Mouse (Mus musculus): ENCODE results near the gene Tnrc6c.

Tnrc6c gene

DNA sequence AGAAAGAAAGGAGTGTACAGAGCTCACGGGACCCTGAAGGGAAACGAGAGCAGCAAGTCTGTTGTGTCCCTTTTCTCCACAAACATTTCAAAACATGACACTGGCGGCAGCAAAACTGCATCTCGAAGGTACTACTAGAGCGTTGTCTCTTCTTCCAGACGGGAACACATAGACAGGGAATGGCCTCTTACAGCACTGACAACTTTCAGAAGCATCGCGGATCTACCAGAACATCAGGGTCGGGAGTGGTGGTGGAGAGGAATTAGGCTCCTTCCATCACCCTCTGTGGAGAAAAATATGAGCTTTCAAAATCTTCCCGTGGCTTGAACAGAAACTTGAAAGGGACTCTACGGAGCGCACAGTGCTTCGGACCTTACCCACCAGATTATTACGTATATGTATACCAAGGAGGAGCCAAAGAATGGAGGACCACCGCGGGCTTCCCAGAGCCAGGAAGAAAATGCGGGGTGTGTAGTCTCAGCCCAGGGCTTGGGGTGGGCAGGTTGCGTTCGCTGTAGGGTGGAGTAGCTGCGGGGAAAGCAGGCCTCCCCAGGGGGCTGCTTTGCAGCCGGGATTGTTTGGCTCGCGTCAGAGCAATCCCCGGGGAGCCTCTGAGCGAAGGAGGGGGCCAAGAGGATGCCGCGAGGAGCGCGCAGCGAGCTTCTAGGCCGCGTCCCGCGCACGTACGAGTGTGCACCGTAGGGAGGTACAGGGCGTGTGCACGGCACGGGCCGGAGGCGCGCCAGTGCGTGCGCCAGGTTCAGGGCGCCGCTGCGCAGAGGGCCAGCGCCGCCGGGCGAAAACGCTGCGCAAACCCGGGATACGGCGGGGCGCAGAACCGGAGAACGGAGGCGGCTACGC, at the start of gene Tnrc6c:
Gene Tnrc6c (plus strand): TSS at position 799 of the 861 bp plus-strand sequence.
- peak; percentile 67 for DNase-seq

DNA sequence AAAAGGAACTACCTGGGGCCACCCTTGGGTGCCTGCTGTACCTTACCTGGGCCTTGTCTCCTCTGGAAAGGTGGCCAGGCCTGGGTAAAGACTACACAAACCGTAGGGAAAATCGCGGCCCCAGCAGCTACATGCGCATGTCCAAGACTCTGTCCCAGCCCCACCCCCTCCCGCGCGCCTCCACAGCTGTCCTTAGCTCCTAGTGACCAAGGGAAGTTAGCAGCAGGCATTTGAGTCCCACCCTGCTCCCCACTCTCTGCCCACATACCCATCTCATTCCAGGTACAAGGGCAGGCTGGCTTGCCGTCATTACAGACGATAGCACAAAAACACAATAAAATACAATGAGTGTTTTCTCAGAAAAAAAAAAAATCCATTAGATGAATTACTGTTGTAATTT, 48.0 kb upstream of the Tnrc6c start:
- no peak for DNase-seq

DNA sequence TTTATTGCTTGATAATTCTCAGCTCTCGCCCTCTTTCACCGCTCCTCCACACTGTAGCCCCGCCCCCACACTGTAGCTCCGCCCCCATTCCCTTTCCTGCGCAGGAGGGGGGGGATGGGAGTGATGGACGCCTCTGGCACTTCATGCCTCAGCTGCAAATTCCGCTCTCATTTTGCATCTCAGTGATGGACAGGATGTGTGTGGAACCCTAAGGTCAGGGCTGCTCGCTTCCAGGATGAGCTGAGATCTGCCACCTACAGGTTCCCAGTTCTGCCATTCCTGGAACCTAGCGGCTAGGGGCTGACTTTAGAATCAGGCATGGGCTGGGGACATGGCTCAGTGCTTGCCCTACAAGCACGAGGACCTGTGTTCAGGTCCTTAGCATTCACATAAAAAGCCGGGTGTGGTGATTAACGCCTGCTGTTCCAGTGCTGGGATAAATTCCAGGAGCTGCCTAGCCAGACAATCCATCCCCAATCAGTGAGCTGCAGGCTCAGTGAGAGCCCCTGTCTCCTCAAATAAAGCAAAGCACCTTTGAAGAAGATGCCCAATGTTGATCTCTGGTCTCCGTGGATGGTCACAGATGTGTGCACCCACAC, 47.4 kb upstream of the Tnrc6c start:
- DNase-seq = peak; percentile 59

DNA sequence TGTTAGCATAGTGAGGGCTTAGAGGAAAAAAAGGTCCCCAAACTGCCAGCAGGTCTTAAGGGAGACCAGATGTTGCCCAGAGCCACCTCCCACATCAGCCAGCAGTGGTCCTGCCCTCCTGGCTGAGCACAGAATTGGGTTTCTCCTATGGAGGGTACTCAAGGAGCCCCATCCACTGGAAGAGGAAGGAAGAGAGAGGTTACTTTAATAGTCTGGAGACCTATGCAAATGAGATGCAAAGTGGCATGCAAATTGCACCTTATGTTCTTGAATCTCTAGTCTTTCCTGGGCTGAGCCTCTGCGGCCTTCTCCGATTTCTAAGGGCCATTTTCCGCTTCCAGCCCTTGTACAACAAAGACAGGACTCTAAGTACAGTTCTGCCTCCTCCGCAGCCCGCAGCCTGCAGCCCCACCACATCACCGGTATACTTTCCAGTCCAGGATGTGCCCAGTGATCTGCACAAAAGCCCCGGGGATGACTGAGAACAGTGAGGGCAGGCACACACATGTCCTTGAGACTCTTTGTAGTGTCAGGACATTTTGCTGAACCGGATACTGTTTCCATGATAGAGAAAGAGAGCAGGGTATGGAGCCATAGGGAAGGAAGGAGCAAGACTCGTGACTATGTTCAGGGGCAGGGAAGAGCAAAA, 45.8 kb upstream of the Tnrc6c start:
- no peak for DNase-seq

DNA sequence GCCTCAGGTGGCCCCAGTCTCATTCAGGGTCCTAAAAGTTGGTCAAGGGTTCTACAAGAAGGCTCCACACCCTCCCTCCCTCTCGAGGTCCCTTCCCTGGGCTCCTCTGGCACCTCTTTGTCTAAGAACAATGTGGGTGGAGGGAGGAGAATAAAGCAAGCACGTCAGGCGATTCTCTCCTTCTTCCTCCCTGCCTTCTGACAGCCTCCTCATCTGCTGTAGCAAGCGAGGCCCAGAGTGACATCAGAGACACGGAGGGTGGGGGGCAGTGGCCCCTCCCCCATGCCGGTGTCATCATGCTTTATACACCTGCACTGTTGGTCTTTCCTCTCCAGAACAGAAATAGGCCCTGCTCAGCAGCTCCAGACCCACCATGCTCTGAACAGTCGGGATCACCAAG, 45.1 kb upstream of the Tnrc6c start:
- DNase-seq = no peak

DNA sequence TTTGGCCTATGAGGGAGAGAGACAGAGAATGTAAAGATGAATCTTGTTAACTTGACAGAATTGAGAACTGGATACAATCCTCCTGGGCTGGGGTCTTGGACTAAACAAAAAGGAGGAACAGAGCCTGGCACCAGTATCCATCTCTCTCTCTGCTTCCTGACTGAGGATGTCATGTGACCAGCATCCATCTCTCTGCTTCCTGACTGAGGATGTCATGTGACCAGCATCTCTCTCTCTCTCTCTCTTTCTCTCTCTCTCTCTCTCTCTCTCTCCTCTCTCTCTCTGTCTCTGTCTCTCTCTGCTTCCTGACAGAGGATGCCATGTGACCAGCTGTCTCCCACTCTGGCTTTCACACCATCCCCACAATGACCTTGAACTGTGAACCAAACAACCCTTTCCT, 43.5 kb upstream of the Tnrc6c start:
- no peak for DNase-seq

DNA sequence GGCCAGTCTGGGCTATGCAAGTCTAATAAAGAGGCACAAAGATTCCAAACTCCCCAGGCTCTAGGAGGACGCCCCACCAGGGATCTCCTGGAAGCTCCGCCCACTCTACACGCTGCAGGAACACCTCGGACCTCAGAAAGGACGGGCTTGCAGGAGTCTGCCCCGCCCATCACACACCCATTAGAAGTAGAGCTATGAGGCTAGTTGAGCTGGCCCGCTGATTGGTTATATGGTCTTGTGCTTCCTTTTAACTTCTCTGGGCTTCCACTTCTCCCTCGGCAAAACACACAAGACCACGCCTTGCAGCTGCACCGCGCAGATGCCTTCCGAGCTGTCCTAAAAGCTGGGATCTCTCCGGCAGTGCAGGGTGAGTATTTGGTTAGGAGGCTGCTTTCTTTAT, 43.0 kb upstream of the Tnrc6c start:
- peak; percentile 64 for DNase-seq

DNA sequence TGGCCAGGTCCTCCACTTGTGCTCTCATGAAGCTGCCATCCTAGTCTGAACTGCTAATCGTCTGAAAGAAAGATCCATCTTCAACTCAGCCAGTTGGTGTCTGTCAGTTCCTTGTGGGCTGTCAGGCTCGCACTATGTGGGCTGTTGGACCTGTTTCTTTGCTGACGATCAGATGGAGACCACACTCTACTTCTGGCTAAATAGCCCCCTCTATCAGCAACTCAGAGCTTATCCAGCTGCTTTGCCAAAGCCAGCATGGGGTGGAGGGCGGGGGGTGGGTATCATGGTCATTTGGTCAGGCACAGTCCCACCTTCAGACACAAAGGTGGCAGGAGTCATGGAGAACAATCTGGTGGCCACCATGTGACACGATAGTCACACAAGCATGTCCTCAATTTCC, 42.2 kb upstream of the Tnrc6c start:
- no peak for DNase-seq

DNA sequence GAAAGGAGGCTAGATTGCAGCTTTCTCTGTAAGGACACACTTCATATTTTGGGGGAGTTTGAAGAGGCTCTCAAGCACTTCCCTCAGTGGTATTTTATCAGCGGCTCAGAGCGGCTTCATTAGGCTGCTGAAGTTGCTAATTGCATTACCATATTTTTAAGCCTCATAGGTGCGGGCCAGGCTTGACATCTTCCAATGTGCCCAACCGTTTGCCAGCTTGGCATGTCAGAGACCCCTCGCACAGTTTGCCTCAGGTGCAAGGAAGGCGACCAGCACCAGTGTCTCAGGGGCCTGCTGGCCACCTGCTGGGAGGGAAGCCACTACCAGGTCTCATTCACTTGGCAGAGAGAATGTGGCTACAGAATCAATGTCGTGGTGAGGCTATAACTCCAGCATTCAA, 41.2 kb upstream of the Tnrc6c start:
- DNase-seq = no peak

DNA sequence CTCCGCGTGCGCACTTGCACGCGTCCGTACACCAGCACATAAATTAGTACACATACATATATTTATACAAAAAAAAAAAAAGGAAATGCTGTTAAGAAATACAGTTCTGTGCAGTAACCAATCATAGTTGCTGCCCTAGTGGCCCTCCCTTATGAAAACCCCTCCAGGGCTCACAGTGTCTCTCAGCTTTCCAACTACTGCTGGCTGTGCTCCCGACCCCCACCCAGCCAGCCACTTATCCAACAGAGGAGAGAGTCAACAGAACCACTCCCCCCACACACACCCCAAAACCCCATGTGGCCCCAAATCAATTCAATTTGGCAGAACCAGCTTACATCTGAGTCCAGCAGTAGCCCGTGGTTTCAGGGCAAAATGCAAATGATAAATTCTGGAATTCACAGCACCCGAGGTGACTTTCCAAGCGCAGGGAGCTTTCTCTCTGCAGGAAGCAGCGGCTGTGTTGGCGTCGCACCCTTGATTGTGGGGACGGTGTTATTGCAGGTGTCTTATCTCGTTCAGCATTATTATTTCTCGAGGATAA, 36.7 kb upstream of the Tnrc6c start:
- DNase-seq = no peak

DNA sequence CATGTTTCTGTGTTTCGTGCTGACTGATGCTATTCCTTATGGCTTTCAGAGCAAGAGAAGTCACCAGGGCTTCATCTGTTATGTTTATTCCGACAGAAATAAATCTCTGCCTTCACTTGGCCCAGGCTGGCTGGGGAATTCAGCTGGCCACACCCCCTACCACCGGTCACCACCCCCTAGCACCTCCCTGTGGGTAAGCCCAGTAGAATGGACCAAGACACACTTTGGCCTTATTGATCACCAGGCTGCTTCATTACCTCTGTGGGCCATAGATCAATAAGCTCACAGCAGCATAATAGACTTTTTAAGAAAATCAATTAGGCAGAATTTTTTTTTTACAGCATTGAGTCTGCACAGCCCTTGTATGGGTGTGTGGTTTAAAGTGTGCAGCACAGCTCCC, 35.9 kb upstream of the Tnrc6c start:
- DNase-seq = peak; percentile 18

DNA sequence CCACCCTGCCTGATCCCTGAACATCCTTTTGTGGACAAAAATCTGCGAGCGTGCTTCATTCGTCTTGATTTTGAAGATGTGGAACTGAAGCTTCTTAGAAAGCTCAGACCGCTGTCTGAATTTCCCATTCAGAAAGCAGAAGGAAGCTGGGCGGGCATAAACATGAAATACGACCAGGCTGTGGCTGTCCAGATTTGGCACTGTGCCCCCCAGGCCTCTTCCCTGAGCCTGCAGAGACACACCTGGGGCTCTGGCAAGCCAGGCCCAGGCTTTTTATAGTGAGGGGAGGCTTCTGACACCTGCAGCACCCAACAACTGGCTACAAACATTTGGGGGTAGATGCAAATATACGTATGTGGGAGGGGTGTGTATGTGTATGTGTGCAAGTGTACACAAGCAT, 35.3 kb upstream of the Tnrc6c start:
- no peak for DNase-seq

DNA sequence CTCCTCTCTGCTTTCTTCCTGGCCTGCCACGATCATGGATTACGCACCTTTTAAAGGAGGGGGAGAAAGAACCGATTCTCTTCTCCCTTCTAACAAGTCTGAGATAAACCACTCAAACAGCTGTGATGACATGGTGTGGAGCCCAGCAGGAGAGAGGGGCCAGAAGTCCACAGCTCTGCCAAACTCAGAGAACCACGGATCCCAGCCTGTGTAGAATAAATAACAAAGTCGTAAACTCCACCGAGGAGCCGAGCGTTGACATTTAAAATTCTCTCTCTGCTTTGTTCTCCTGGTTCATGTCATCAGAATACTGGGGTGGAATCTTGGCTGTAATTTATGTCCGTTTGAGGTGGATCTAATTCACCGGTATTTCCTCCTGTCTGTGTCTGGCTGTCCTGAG, 34.5 kb upstream of the Tnrc6c start:
- no peak for DNase-seq

DNA sequence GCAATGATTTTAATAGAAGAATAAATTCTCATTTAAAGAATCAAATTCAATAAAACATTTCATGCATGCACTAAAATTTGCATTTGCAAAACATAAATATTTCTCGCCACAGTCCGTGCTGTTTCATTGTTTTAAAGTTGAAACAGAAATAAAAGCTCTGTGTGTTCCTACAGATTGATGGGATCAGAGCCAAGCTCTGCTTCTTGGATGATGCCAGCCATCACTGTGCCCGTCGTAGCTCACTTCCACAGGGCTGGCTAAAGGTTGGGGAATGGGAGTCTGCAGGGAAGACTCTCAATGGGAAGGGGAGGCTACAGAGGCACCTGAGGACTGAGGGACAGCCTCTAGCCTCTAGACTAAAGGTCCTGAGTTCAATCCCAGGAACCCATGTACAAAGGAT, 28.9 kb upstream of the Tnrc6c start:
- DNase-seq = no peak

DNA sequence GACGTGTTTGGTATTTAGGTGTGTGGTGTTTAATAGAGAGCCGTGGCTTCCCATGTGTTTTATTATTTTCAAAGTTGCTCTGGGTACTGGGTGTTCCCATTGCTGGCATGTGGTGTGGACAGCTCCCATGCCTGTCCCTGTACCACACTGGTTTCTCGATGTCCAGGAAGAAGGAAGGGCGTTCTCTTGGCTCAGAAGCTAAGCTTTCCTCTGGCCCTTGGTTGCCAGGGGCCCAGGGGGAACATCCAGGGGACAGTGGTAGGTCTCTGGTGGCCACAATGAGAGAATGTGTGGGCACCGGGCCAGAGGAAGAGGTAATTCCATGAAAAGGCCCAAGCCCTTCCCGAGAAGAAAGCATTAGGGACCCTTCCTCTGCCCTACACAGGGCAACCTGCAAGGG, 27.5 kb upstream of the Tnrc6c start:
- DNase-seq = no peak

DNA sequence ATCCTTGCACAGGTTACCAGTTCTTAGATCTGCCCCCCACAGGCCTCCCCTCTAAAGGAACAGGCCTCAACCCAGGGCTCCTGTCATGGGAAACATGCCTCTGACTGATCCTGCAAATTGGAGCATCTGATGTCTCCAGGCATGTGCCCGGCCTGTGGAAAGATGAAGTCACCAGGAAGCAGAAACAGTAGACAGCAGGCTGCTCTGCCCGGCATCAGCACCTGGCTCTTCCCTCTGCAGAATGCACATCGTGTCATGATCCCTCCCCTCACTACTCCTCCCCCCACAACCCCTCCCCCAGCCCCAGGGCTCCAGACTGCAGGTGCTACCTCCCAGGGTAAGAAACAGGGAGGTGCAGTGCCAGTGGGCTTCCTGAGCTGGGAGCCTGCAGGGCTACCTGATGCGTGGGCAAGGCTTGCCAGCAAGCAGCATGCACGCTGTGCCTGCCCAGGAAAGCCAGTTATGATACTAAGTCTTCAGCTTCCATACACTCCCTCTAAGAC, 27.0 kb upstream of the Tnrc6c start:
- DNase-seq = no peak

DNA sequence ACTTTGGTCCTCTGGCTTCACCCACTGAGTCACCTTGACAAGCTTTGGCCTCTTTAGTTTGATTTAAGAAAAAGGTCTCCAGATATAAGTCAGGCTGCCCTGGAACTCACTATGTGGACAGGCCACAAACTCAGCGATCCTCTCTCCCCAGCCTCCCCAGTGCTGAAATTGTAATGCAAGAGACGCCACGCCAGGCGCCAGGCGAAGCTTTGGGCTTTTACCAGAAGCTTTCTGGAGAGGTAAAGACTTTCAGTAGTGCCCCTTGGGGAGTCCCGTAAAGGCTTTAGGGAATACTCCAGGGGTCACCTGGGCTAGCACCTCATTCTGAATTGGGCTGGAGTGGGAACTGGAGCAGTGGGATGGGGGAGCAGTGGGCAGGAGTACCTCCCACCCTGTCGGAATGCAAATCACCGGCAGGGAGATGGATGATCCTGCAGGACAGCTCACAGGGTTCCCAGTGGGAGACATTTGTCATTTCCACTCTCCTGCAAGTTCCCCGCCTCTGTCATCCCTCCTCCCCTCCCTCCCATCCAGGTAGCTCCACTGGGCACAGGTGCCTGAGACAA, 26.3 kb upstream of the Tnrc6c start:
- no peak for DNase-seq

DNA sequence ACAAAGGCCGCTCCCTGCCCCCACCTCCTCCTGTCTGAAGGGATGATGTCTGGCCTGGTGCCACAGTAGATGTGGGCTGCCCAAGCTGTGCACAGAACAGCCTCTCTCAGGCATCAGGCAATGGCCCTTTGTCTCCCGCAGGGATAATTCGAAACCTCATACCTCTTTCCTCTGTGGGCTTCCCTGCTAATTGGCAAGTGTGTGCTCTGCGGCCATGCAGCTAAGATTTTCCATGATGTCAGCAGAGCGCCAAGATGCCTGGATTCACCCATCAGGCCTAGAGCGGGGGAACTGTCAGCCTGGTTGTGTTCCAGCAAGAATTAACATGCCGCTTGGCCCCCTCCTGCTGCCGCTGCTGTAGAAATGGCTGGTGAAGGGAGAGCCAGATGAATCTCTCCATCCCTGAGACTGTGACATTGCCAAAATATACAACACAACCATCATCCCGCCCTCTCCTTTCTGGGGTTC, 25.7 kb upstream of the Tnrc6c start:
- no peak for DNase-seq

DNA sequence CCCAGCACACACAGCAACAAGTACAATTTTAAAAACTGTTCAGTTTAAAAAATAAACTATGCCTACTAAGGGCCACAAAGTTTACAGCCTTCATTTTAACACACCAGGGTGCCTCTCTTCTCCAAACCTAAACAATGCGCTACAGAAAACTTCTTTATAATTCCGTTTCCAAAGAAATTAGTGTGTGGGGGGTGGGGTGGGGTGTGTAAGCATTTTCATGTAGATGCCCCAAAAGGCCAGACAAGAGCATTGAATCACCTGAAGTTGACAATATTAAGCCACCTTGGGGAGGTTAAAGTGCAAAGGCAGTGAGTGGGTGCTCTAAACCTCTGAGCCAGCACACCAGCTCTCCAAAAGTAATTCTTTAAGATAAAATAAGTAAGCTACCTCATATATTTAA, 24.2 kb upstream of the Tnrc6c start:
- no peak for DNase-seq

DNA sequence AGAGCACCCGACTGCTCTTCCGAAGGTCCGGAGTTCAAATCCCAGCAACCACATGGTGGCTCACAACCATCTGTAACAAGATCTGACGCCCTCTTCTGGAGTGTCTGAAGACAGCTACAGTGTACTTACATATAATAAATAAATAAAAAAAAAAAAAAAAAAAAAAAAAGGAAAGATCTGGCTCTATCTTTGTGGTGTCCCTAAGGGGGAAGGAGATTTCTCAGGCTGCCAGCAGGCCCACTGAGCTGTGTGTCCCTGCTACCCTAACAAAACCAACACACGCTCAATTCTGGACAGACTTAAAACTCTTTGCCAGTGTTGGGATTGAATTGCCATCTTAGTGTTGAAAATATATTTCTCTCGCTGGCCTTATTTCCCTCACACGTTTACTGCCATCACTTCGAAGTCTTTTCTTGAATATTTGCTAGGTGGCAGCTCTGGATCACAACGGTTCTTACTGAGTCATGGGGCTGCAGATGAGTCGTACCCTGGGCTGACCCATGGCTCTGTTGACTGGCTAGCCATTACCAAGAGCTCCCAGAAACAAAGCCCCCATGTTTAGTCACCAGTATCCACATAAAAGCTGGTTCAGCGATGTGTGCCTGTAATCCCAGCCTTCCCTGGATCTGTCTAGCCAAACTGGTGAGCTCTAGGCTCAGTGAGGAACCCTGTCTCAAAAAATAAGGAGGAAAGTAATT, 23.1 kb upstream of the Tnrc6c start:
- DNase-seq = no peak

DNA sequence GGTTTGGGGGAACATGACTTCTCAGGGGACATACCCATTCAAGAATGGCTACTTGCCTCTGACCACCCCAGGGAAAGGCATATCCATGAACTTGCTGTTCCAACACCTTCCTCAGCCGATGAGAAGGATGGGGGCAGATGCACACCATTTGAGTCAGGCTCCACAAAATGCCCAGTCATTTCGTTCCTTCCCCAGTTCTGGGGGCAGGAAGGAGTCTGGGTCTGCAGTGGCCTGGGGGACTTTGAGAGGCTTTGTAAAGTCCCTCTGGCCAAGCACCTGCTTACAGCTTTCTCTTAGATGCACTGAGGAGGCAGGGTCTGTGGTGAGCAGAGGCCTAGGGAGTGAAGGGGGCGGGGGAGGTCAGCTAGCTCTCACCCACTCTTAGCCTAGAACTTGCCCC, 20.8 kb upstream of the Tnrc6c start:
- no peak for DNase-seq

DNA sequence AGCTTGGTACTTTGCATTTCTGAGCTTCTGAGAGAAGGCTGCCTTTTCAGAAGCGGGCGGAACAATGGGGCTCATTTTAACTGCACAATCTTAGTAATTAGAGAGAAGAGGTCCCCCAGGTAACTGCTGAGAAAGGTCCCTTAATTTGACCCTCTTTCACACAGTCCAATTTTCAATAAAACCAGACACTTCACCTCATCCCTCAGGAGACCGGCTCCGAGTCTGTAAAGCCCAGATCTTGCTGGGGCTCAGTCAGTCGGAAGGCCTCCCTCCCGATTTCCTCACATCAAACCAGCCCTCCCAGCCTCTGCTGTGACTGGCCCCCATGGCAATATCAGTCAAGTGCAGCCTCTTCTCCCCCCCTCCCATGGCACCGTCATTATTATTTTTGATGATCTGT, 15.7 kb upstream of the Tnrc6c start:
- DNase-seq = no peak

DNA sequence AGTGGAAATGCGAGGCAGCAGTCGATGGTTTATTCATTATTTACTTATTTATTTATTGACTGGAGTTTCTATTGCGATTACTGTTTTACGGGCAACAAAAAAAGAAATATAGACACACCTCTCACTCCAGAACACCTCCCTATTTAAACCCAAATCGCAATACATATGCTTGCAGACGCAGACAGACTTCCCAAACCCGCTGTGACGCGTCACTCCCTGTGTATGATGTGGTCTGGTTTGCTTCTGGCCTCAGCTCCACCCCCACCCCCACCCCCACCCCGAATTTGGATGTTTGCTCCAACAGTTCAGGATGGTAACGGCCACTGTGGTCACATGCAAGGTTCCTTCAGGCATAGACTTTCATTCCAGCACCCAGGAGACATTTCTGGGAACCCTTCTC, 15.3 kb upstream of the Tnrc6c start:
- no peak for DNase-seq

All from liver (tissue).